Mouse (Mus musculus) spleen, postnatal 4 days (tissue): Measurements from ENCODE around the gene Bdkrb1.

Experiments used
- DNase-seq, 2 experiments: peaks; one replicate each; pipeline ENCODE4 v3.0.0; 2022; ENCODE audit warnings: low spot score in 2 of 2

The Bdkrb1 gene

GRCm38 (mm10) chr12:105598503-105598902 is 4.4 kb upstream of the Bdkrb1 start:
- no peak for DNase-seq

GRCm38 (mm10) chr12:105599098-105599497 is 3.8 kb upstream of the Bdkrb1 start:
- no peak for DNase-seq

- DNase-seq = no peak
Measured at GRCm38 (mm10) chr12:105601586-105601985, 1.3 kb upstream of the Bdkrb1 start.

GRCm38 (mm10) chr12:105603904-105604303 is 1.0 kb downstream of the Bdkrb1 start:
- no peak for DNase-seq

DNA sequence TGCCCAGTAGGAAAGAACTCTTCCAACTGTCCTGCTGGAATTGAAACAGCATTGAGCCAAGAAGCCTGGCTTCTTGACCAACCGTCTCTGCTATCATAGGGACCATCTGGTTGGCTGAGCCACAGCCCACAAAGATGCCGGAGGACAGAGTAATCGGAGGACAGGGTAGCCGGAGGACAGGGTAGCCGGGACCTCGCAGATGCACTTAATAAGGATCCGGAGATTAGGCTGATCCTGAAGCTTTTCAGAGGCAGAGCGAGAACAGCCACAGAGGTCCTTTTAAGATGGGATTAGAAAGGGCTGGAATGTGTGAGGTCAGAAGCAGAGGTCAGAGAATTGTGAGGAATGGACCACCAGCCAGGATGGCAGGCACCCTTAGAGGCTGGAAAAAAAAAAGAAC is 2.3 kb downstream of the Bdkrb1 start:
- DNase-seq = no peak

GRCm38 (mm10) chr12:105606881-105607280 is 4.0 kb downstream of the Bdkrb1 start:
- no peak for DNase-seq

- no peak for DNase-seq
Measured at GRCm38 (mm10) chr12:105611045-105611444, 8.2 kb downstream of the Bdkrb1 start.

DNA sequence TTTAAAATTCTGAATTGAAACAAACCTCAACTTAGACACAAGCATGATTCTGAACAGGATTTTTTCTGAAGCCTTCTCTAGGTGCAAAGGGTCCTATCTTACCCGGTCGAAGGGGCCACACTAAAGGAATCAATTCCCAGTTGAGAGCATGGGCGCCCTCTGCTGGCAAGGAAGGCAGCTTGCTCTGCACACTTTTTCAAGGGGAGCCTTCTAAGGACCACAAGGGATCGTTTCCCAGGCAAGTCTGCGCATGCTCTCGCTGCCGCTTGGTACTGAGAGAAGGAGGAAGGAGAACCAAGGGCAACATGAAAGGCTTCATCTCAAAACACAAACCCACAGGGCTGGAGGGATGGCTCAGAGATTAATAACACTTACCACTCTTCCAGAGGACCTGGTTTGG is 8.9 kb downstream of the Bdkrb1 start:
- peak in 1 of 2 experiments; percentile 26 for DNase-seq

DNA sequence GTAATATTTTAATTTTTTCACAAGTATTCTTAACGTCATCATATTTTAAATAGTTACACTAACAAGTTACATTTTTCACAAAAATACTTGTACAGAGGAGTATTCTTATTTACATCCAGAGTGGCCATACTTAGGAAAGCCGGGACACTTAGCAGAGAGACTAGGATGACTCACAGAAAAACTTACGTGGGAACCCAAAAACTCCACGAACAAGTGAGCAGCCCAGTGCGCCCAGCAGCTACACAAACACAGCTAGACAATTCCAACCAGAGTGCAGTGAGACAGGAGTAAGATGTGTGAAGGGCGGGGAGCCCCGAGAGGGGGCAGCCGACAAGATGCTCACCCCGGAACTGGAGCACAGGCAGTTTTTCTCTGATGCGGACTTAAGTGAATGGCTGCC is 10.7 kb downstream of the Bdkrb1 start:
- DNase-seq = no peak

DNA sequence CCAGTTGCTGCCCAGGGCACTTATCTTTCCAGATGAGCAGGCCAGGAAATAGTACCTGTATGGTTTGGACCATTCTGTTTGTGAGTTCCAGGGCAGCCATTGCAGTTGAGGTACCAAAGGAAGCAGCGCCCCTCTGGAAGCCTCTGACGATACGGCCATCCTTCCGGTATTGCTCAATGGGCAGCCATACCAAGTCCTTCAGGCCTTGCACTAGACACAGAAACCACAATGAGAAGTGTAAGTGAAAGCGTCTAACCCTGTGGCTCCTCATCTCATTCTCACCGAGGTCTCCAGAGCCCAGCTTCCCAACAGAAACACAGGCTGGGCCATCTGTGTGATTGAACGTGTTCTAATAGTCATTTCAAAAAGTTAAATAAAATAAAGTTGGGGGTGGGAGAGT is 19.2 kb downstream of the Bdkrb1 start:
- DNase-seq = no peak

DNA sequence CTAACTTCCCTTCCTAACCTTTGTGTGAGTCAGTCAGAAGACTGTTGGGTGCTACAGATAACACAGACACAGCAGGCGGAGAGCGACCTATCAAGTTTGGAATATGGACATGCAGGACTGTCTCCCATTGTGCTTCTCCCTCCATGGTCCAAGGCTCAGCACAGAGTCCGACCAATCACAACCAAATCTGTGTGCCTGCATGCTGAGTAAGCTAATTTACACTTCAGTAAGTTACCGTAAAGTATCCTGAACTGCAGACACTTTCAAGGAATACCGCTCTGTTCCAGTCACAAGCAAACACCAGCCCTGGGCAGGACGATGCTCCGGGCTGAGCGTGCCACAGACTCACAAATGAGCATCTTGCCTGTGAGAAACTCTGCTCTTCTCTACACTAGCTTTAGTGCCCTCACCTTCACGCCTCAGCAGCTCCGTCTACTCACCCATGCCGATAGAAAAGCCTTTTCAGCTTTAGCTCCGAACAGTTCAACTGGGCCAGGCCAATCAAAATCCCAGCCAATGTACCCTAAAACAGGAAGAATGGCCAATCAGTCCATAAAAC is 20.2 kb downstream of the Bdkrb1 start:
- DNase-seq = no peak

GRCm38 (mm10) chr12:105625798-105626197 is 22.9 kb downstream of the Bdkrb1 start:
- DNase-seq = no peak

GRCm38 (mm10) chr12:105634374-105635067 is 31.6 kb downstream of the Bdkrb1 start:
- DNase-seq = no peak

- no peak for DNase-seq
Measured at GRCm38 (mm10) chr12:105636551-105636950, 33.7 kb downstream of the Bdkrb1 start.

- DNase-seq = no peak
Measured at GRCm38 (mm10) chr12:105637554-105637953, 34.7 kb downstream of the Bdkrb1 start.

DNA sequence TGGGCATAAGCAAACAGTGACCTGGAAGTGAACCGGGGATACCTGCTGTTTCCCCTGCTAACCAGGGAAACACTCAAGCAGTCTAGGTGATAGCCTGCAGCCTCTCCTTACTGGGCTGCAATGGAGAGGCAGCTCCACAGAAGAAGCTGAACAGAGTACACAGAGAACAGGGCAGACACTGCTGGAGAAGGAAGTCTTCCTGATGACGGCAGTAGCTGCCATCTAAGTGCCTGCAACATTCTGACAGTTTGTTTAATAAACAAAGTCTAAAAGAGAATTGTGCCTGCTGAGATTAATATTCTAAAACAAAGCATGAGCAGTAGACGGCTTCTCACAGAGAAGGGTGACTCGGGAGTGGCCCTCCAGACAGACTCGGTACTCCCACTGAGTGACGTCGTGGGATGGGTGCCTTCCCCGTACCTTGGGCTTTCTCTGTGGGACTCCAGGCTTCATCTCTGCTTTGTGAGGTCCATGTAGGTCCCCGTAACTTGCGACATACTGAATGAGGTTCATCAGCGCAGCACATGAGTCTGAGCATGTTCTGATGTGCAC is 40.0 kb downstream of the Bdkrb1 start:
- no peak for DNase-seq
